Mouse (Mus musculus) cerebellum, postnatal 10 days (tissue): ENCODE measurements around the gene Slc9a3.
A peak's percentile ranks its signal among the peaks of the same experiment; 100 is the strongest.

ENCODE experiments used
- DNase-seq, 2 experiments: peaks; one replicate each; pipeline ENCODE4 v3.0.0; 2021; ENCODE audit warnings: mixed read lengths in 2 of 2

The Slc9a3 gene

GRCm38 (mm10) chr13:74145983-74146622 is 24.8 kb downstream of the Slc9a3 start:
- DNase-seq: peak; percentile 78 to 88

DNA sequence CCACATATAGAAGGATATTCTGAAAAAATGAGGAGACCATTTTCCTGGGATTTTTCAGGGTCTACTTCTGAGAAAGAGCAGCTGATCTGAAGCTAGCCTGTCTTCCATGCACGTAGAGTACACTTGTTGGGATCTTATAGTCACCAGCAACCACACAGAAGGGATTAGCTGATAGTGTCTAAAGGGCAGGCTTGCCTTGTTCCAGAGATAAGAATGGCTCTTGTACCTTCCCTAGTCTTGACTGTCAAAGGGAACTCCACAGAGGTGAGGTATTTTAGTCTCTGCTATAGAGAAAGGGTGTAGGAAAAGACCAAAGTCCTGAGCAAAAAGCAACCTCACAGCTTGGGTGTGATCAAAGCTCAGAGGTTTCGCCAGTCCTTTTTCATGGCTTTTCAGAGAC is 26.1 kb downstream of the Slc9a3 start:
- no peak for DNase-seq

- peak; percentile 64 to 73 for DNase-seq
These were observed 45.2 kb downstream of the Slc9a3 start for GRCm38 (mm10) chr13:74166348-74167056.

GRCm38 (mm10) chr13:74167057-74167413 is 45.8 kb downstream of the Slc9a3 start:
- DNase-seq: no peak

GRCm38 (mm10) chr13:74167492-74167891 is 46.2 kb downstream of the Slc9a3 start:
- peak in 1 of 2 experiments; percentile 9 for DNase-seq

DNA sequence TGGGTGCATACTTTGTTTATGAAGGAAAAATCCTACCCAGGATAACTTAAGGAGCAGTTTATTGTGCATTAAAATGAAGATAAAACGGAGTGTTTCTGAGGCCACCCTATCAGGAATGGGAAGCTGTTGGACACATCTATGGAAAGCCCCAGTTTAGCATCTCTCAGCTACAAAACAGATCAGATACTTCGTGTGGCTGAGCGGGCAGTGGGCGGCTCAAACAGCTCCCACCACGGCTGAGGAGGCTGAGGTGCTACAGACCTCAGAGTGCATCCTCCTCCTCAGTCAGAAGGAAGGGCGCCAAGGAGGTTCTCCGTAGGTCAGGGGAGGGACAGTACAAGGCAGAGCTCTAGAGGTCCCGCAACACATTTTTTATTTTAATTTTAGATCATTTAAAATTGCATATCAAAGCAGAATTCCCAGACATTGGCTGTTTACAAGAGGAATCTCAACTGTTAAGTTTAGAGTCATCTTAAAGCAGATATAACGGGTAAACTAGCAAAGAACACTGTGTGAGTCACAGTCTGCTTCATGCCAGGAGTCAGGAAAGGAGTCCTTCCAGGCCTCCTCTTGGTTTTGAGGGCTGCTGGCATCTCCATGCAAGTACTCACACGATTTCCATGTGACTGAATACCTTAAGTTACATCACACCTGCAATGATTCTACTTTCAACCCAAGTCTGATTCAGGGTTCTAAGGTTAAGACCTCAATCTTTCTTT is 48.3 kb downstream of the Slc9a3 start:
- DNase-seq: no peak

GRCm38 (mm10) chr13:74172036-74172435 is 50.8 kb downstream of the Slc9a3 start:
- DNase-seq: no peak

DNA sequence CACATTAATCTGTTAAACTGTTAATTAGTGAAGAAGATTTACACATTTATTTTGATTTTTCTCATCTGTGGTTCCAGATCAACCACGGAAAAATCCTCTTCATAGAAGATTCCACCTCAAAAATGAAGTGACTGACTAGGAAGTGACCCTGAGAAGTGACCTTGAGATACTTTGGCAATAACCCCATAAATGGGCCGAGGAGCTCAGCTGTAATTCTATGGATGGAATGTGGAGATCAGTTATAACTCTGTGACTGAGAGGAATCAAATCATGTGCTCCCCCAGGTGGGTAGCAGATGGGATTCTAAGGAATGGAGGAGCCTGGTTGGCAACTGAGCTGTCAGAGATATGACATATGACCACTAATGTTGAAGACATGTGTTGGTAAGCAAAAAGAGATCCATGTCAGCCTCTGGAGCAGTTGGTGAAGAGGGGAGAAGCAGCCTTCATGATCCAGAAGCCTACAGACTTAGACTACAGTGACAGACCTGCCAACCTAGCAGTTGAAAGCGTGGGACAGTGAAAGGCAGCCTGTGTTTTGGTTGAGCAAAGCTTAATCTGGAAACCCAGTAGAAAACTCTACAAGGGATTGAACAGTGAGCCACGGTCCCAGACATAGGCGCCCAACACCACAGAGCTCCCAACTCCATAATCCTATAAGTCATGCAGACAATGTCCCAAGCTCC is 61.9 kb downstream of the Slc9a3 start:
- DNase-seq: no peak

DNA sequence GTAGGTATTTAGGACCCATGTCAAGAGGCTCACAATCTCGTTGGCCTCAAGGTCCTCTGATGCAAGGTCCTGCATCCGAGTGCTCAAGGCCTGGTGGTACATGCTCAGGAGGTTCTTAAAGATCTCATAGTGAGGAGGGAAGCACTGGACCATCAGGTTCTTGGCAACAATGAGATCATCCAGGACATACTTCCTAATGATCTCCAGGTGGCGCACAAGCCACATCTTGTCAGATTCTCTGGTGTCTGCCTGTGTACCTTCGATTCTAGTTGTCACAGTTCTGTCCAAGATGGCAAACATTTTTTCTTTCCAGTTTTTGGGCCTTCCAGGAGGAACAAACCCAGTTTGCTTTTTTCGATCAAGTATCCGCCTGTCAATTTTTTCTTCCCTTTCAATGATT is 71.4 kb downstream of the Slc9a3 start:
- DNase-seq: peak; percentile 38 to 44

DNA sequence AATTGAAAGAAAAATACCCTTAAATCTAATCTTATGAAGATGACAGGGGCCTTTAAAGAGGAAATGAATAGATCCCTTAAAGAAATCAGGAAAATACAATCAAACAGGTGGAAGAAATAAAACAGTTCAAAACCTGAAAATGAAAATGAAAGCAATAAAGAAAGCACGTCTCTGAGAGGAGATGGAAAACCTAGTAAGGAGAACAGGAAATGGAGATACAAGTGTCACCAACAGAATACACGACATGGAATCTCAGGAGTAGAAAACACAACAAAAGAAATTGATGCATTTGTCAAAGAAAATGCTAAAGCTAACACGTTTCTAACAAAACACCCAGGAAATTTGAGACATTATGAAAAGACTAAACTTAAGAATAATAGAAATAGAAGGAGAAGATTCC is 75.2 kb downstream of the Slc9a3 start:
- no peak for DNase-seq

GRCm38 (mm10) chr13:74208317-74208985 is 87.2 kb downstream of the Slc9a3 start, which contains the start of gene Exoc3:
Gene Exoc3 (minus strand): TSS chr13:74208732.
- DNase-seq: peak; percentile 94 to 95

DNA sequence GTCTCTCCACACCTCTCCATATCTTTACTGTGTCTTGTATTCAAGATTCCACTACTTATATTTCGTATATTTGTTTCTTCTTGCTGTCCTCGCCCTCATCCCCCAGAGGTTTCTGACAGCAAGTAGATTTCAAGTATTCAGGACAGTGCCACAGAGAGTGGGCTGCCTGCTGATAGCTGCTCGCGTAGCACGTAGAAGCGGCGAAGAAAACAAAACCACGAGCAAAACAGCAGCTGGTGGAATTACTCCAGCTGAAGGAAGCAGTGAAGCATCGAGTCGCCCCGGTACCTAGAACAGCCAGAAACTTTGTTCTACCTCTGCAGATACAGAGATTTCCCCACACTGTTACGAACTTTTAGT is 87.7 kb downstream of the Slc9a3 start:
- DNase-seq: peak in 1 of 2 experiments; percentile 34

DNA sequence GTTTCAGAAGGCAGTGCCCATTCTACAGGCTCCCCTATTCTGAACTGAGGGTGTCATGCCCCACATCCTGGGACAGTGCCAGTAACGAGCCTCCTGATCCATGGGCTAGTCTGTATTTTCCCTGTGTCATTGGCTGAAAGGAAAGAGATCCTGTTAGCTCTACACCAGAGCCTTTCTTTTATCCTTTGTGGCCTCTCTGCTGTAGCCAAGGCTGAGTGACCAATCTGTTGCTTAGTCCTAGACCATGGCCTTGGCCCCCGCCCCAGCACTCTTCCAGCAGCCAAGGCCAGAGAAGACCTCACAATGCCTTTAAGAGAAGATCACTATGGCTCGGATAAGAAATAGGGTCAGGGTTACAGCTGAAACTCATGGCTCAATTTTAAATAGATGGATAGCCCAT is 97.2 kb downstream of the Slc9a3 start:
- no peak for DNase-seq
